Mouse (Mus musculus): ENCODE data around the gene Tas2r136. TPM values are rescaled to one million over a fixed set of nuclear protein-coding genes. Genes with fewer than 3 reads are reported as not detected.

Tas2r136 gene
- total and polyA plus RNA-seq, 3 experiments = not detected

DNA sequence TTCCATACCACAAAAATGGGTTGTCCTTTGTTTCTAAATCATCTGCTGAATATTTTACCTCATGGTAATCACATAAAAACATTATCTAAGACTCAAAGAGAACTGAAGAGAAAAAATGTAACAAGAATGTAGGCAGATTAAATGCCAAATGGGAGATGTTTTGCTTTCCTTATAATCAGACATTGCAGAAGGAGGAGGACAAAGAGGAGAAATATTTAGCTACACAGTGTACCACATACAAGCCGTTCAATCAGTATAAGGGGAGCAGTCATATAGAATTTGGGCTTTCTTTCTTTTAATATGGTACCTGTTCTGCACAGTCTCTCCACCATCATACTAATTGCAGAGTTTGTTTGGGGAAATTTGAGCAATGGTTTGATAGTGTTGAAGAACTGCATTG lies 23.5 kb downstream of the Tas2r136 start, which contains the start of gene Tas2r124:
Gene Tas2r124, plus strand, starts transcription at position 301 of the 400 bp plus-strand sequence.
- no peaks in the 10 kb centered on the region for H3K9me3 ChIP-seq (replicated peaks; ENCODE audit: insufficient read depth, low read length)
- H3K4me1 ChIP-seq (ENCODE audit: control insufficient read depth in 1 of 2, insufficient read depth in 2 of 2, low read length in 2 of 2) = no peaks in the 10 kb centered on the region
- no peak for TF ChIP-seq CHD2 (IDR thresholded peaks at IDR 0.05; ENCODE audit: low read length)
- TF ChIP-seq UBTF (IDR thresholded peaks at IDR 0.05; ENCODE audit: borderline replicate concordance, insufficient read depth, low read depth, low read length) = no peak
- no peak for TF ChIP-seq MXI1 (IDR thresholded peaks at IDR 0.05; ENCODE audit: low read depth, low read length)
- TF ChIP-seq TAL1 (IDR thresholded peaks at IDR 0.05; ENCODE audit: low read length) = no peak
- TF ChIP-seq ELF1 (IDR thresholded peaks at IDR 0.05; ENCODE audit: low read depth, low read length) = no peak
- TF ChIP-seq KAT2A (conservative IDR thresholded peaks at IDR 0.05; ENCODE audit: low read depth, low read length) = no peak
- no peak for TF ChIP-seq GABPA (IDR thresholded peaks at IDR 0.05; ENCODE audit: low read depth, low read length)
- no peak for TF ChIP-seq ZMIZ1 (IDR thresholded peaks at IDR 0.05; ENCODE audit: low read depth, low read length)
- no peak for TF ChIP-seq BHLHE40 (IDR thresholded peaks at IDR 0.05; ENCODE audit: borderline replicate concordance, low read depth, low read length)
- TF ChIP-seq MYC (IDR thresholded peaks at IDR 0.05; ENCODE audit: low read depth, low read length) = no peak
- no peak for TF ChIP-seq SIN3A (IDR thresholded peaks at IDR 0.05; ENCODE audit: low read length)
- no peak for TF ChIP-seq MYB (IDR thresholded peaks at IDR 0.05; ENCODE audit: low read depth, low read length)
- TF ChIP-seq POLR2AphosphoS5 (IDR thresholded peaks at IDR 0.05; ENCODE audit: borderline replicate concordance, low read depth, low read length) = no peak
- TF ChIP-seq SMC3 (IDR thresholded peaks at IDR 0.05; ENCODE audit: low read depth, low read length) = no peak
- TF ChIP-seq MEF2A (IDR thresholded peaks at IDR 0.05; ENCODE audit: extremely low read depth, insufficient replicate concordance, low read depth, low read length, poor library complexity, severe bottlenecking) = no peak
- TF ChIP-seq ZC3H11A (IDR thresholded peaks at IDR 0.05; ENCODE audit: low read depth, low read length) = no peak
- TF ChIP-seq ZNF384 (IDR thresholded peaks at IDR 0.05; ENCODE audit: low read depth, low read length) = no peak
- TF ChIP-seq ETS1 (IDR thresholded peaks at IDR 0.05; ENCODE audit: low read depth, low read length) = no peak

DNA sequence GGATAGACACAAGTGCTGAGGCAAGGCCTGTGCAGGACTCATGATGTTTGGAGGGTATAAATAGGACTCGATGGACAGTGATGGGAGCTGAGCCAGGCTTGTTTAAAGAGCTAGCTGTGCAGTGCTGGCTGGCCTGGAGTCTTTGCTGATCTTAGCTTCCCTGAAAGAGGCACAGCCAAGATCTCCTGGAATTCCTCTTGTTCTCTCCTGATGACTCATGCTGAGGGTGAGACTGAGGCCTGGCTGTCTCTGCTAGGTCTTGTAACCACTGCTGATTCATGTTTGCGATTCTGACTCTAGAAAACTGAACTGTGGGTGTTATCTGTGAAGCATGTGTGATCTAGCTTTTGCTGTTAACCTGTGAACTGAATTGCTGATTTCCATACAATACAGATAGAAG lies 27.8 kb downstream of the Tas2r136 start:
- Histone ChIP-seq H3K4me1 (ENCODE audit: control insufficient read depth in 1 of 2, insufficient read depth in 2 of 2, low read length in 2 of 2) (no peaks in the 10 kb centered on the region), H3K79me2 (ENCODE audit: control insufficient read depth, insufficient read depth, low read length, poor library complexity) (no peaks in the 10 kb centered on the region), H3K9me3 (replicated peaks; ENCODE audit: insufficient read depth, low read length) (no peaks in the 10 kb centered on the region), H3K9ac (ENCODE audit: control insufficient read depth, low read depth, low read length, poor library complexity, severe bottlenecking) (no peak overlapping the region), H3K27ac (ENCODE audit: control insufficient read depth, low read depth, low read length) (no peak overlapping the region), H3K4me3 (ENCODE audit: control insufficient read depth in 1 of 2, insufficient read depth in 1 of 2, low read depth in 2 of 2, low read length in 2 of 2) (no peak overlapping the region), H3K36me3 (ENCODE audit: control insufficient read depth in 1 of 2, insufficient read depth in 2 of 2, low read length in 2 of 2) (no peaks in the 10 kb centered on the region), H3K27me3 (ENCODE audit: control insufficient read depth in 1 of 2, insufficient read depth in 2 of 2, low read length in 2 of 2) (no peaks in the 10 kb centered on the region)
- peak; percentile 3 for DNase-seq (ENCODE audit: low read depth, low spot score)
- TF ChIP-seq GATA1 (IDR thresholded peaks at IDR 0.05; ENCODE audit: low read depth, low read length) (no peak), MYB (IDR thresholded peaks at IDR 0.05; ENCODE audit: low read depth, low read length) (no peak), HCFC1 (IDR thresholded peaks at IDR 0.05; ENCODE audit: low read depth, low read length) (no peak), ELF1 (IDR thresholded peaks at IDR 0.05; ENCODE audit: low read depth, low read length) (no peak)

More for the DNA sequence above, 23.5 kb downstream of the Tas2r136 start, which contains the start of gene Tas2r124:
- Histone ChIP-seq H3K27ac (ENCODE audit: control insufficient read depth, low read depth, low read length) (no peak within 1 kb of the TSS), H3K9ac (ENCODE audit: control insufficient read depth, low read depth, low read length, poor library complexity, severe bottlenecking) (no peak within 1 kb of the TSS), H3K27me3 (ENCODE audit: control insufficient read depth in 1 of 2, insufficient read depth in 2 of 2, low read length in 2 of 2) (no peaks in the 10 kb centered on the region), H3K36me3 (ENCODE audit: control insufficient read depth in 1 of 2, insufficient read depth in 2 of 2, low read length in 2 of 2) (no peaks in the 10 kb centered on the region), H3K4me3 (ENCODE audit: control insufficient read depth in 1 of 2, insufficient read depth in 1 of 2, low read depth in 2 of 2, low read length in 2 of 2) (no peak within 1 kb of the TSS), H3K79me2 (ENCODE audit: control insufficient read depth, insufficient read depth, low read length, poor library complexity) (no peaks in the 10 kb centered on the region)
- no peak for DNase-seq (ENCODE audit: low read depth, low spot score)

All from MEL (cell line).